Mouse (Mus musculus) right cerebral cortex, adult 18-20 months (tissue): ENCODE data around the gene Ferd3l.

Experiments
- DNase-seq: peaks from one replicate; pipeline ENCODE4 v3.0.0; 2022; ENCODE audit warnings: mixed read lengths

Ferd3l gene

GRCm38 (mm10) chr12:33965661-33966360 is 37.6 kb downstream of the Ferd3l start:
- DNase-seq: no peak

DNA sequence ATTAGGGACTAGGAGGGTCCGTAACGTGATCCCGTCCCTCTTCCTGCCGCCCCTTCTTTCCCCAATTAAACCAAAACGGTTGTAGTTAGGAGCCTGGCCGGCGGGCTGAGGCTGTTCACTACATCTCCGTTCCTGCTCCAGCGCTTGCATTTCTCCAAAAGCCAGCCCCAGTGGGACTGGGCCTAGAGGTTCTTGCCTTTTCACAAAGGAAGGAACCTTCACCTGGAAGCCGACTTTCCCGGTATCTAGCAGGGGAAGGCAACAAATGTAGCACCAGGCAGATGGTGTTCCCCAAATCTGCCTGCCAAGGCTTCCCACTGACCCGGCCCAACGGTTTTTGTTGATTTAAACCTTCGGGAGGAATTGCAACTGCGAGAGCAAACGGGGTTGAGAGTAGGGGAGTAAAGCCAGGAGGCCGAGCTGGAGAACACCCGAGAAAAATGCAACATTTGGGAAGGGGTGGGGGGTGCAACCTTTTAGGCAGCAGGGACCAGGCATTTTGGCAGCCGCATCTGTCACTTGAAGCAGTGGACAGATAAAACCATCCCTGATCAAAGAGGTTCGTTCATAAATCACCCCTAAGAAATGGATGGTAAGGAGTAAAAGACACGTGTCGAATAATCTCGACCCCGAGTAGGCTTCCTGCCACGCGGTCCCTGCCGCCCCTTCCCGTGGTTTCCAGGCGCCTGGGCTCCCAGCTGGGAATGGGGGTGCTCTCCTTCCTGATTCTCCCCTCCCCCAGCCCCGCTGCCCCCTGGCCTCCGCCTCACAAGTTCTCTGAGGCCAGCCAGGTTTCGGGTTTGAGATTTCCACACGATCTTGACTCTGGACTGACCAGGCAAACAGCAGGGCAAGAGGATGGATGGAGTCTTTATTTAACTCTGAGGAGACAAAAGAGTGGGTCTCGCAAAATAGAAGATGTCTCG is 38.5 kb downstream of the Ferd3l start:
- no peak for DNase-seq

DNA sequence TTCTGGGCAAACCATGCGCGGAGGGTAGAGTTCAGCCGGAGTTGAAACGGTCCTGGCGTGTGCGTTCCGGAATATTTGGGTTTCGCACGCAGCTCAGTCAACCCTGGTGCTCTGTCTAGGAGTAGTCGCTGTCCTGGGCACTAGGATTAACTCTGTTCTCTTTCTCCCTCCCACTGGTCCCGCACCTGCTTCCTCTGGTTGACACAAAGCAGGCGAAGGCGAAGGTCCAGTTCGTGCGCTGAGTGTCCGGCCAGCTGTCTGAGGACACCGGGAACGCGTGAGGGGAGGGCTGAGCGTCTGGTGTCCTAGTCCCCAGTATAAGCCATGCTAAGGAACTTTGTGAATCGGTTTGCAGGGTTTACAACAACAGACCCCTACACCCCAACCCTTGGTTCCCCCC is 39.3 kb downstream of the Ferd3l start:
- DNase-seq: no peak

DNA sequence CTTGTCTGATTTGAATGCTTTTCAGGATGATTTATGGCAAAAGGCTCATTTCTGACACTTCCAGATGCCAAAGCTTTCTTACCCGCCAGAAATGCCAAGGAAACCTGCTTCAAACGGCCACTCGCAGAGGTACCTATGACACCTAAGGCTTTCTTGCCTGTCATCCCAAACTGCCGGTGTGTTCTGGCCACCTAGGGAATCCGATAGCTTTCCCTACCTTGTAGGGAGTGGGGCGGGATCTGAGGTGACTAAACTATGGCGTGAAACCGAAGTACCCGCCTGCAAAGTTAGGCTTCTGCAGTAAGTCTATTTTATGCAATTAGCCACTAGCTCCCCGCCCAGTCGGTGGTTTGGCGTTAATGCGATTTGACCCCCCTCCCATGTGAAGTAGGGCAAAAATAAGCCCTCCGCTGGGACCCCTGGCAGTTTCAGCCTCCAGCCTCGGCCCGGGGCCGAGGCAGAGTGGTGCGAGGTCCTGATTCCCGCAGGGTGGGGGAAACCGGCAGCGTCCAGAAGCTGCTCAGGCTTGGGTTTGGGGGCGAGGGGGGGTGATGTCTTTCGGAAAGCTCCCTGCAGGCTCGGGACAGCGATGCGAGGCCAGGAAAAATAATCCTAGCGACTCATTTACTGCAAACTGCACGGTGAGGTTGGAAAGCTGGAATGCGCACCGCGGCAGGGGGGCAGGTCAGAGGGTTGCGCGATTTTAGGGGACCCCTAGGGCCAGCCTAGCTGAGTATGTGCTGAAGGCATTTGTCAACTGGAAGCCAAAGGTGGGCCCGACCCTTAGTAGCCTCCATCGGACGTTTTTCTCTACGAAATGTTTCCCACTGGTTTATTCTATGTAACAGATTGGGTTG is 40.0 kb downstream of the Ferd3l start:
- no peak for DNase-seq

DNA sequence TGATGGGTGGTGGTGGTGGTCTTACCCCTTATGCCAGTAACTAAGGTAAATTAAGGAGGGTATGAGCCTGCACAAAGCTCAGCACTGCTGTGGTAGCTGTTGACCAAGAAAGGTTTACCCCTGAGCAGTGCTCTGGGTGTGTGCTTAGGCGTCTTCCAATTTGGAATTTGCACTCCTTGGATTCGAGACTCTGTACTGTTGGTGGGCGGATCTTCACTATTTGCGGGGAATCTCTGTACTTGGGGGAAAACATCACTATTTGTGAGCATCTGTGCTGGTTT is 40.6 kb downstream of the Ferd3l start:
- DNase-seq: no peak
